Mouse (Mus musculus): ENCODE measurements at regions not wholly inside any gene's neighbourhood (a gene's known extent, or its start where the extent isn't known, plus 50 kb on each side); places are given as distances from the start of the nearest gene placed in this dataset.

- TF ChIP-seq POLR2A (IDR thresholded peaks at IDR 0.05; ENCODE audit: control insufficient read depth in 1 of 2, insufficient read depth in 1 of 2, low read depth in 1 of 2, low read length in 2 of 2, poor library complexity in 1 of 2) (no peak), CTCF (IDR thresholded peaks at IDR 0.05 in 2 of 3, conservative IDR thresholded peaks at IDR 0.05 in 1 of 3; ENCODE audit: control insufficient read depth in 1 of 3, insufficient read depth in 1 of 3, low read depth in 2 of 3, low read length in 3 of 3, poor library complexity in 1 of 3, severe bottlenecking in 1 of 3) (no peak), E2F4 (IDR thresholded peaks at IDR 0.05; ENCODE audit: borderline replicate concordance, low read depth, low read length) (no peak), GATA1 (IDR thresholded peaks at IDR 0.05; ENCODE audit: low read depth, low read length) (peak; percentile 48), MEF2A (IDR thresholded peaks at IDR 0.05; ENCODE audit: extremely low read depth, insufficient replicate concordance, low read depth, low read length, poor library complexity, severe bottlenecking) (no peak), RAD21 (IDR thresholded peaks at IDR 0.05; ENCODE audit: low read depth, low read length) (no peak), GABPA (IDR thresholded peaks at IDR 0.05; ENCODE audit: low read depth, low read length) (no peak), EP300 (IDR thresholded peaks at IDR 0.05; ENCODE audit: low read depth in 1 of 2, low read length in 2 of 2) (peak; percentile 45 to 65), POLR2AphosphoS5 (IDR thresholded peaks at IDR 0.05; ENCODE audit: borderline replicate concordance, low read depth, low read length) (no peak), SMC3 (IDR thresholded peaks at IDR 0.05; ENCODE audit: low read depth, low read length) (no peak), ZNF384 (IDR thresholded peaks at IDR 0.05; ENCODE audit: low read depth, low read length) (no peak), USF1 (IDR thresholded peaks at IDR 0.05; ENCODE audit: low read depth, low read length) (no peak)
These were observed 252.8 kb downstream of the Ndfip2 start for GRCm38 (mm10) chr14:105511135-105511534.
